Mouse (Mus musculus) testis, adult 2 months (tissue): ENCODE measurements around the gene Fadd. TPM values are rescaled to one million over a fixed set of nuclear protein-coding genes. Genes with fewer than 3 reads are reported as not detected.

Source experiments
- H3K27ac ChIP-seq: fragments of 200-500 bp; 2 replicates; pipeline ENCODE4 v1.5.1; 2012; ENCODE audit warnings: low read depth, low read length; ENCODE audit not compliant: control insufficient read depth, insufficient read depth
- H3K27me3 ChIP-seq: fragments of 200-500 bp; 2 replicates; pipeline ENCODE4 v1.6.1; 2012; ENCODE audit warnings: mild to moderate bottlenecking, low read length, moderate library complexity; ENCODE audit not compliant: control insufficient read depth, insufficient read depth
- H3K36me3 ChIP-seq: fragments of 200-500 bp; 2 replicates; pipeline ENCODE4 v1.6.1; 2012; ENCODE audit warnings: mild to moderate bottlenecking, low read length; ENCODE audit not compliant: control insufficient read depth, insufficient read depth
- H3K4me1 ChIP-seq: fragments of 200-500 bp; 2 replicates; pipeline ENCODE4 v1.6.1; 2012; ENCODE audit warnings: low read length; ENCODE audit not compliant: control insufficient read depth, insufficient read depth
- H3K4me3 ChIP-seq: fragments of 200-500 bp; 2 replicates; pipeline ENCODE4 v1.5.1; 2012; ENCODE audit warnings: low read depth, mild to moderate bottlenecking, low read length, moderate library complexity, mixed read lengths; ENCODE audit not compliant: control insufficient read depth
- CTCF ChIP-seq: fragments of 200-500 bp; IDR thresholded peaks from 2 replicates; pipeline ENCODE4 v1.5.1; 2012; ENCODE audit warnings: low read depth, mild to moderate bottlenecking, inconsistent platforms, low read length, moderate library complexity; ENCODE audit not compliant: control insufficient read depth, insufficient read depth, insufficient replicate concordance
- POLR2A ChIP-seq: fragments of 200-500 bp; IDR thresholded peaks from 2 replicates; pipeline ENCODE4 v1.6.1; 2012; ENCODE audit warnings: low read depth, mild to moderate bottlenecking, inconsistent platforms, low read length, moderate library complexity; ENCODE audit not compliant: control insufficient read depth
- polyA plus RNA-seq: library from polyadenylated mRNA; depleted of rRNA; stranded (reverse); fragments of >200 nt; gene quantifications from 2 replicates; pipeline ENCODE4 v1.2.3, GENCODE M21; 2012; rRNA removed

Gene Fadd
- polyA plus RNA-seq, 1 experiment = 3.5 TPM

- no peak for TF ChIP-seq CTCF
- no peak for TF ChIP-seq POLR2A
- H3K27me3 ChIP-seq = no peaks in the 10 kb centered on the region
- H3K4me3 ChIP-seq = no peak overlapping the region
- no peaks in the 10 kb centered on the region for H3K36me3 ChIP-seq
- H3K4me1 ChIP-seq = no peaks in the 10 kb centered on the region
- H3K27ac ChIP-seq = no peak overlapping the region
Observed at GRCm38 (mm10) chr7:144529851-144530250, 52.4 kb downstream of the Fadd start.

GRCm38 (mm10) chr7:144527723-144528221, 54.5 kb downstream of the Fadd start:
- Histone ChIP-seq H3K36me3 (no peaks in the 10 kb centered on the region), H3K27ac (no peak overlapping the region), H3K4me3 (no peak overlapping the region), H3K4me1 (no peaks in the 10 kb centered on the region), H3K27me3 (no peaks in the 10 kb centered on the region)
- TF ChIP-seq CTCF (no peak), POLR2A (no peak)

Other genes starting within 250 kb of the Fadd start
- 30.7 and 33.3 TPM in 2 replicates for gene Cttn, start 111.5 kb downstream of the Fadd start, polyA plus RNA-seq
- 17.1 and 19.1 TPM in 2 replicates for gene Ppfia1, start 28.7 kb downstream of the Fadd start, polyA plus RNA-seq
- 27.3 and 28.2 TPM in 2 replicates for gene Ano1, start 169.5 kb upstream of the Fadd start, polyA plus RNA-seq